Mouse (Mus musculus): ENCODE results near the gene Mrtfb.

GRCm38 (mm10) chr16:13216116-13216952 is 39.9 kb upstream of the Mrtfb start:
- no peak for TF ChIP-seq CTCF (IDR thresholded peaks at IDR 0.05; ENCODE audit: low read depth, low read length)
- no peak for TF ChIP-seq POLR2A (IDR thresholded peaks at IDR 0.05; ENCODE audit: borderline replicate concordance, low read depth, low read length)

All from bone marrow macrophage, adult 2 months (primary cell).